Mouse (Mus musculus): ENCODE results near the gene Cnnm4.
A peak's percentile ranks its signal among the peaks of the same experiment; 100 is the strongest.

Gene Cnnm4

GRCm38 (mm10) chr1:36474646-36475045 is 3.2 kb downstream of the Cnnm4 start:
- DNase-seq, result peak; percentile 84

- DNase-seq, result peak; percentile 64
These were observed 4.2 kb downstream of the Cnnm4 start for GRCm38 (mm10) chr1:36475480-36476110.

- peak; percentile 73 for DNase-seq
These were observed 5.0 kb downstream of the Cnnm4 start for GRCm38 (mm10) chr1:36476426-36476825.

- peak; percentile 63 for DNase-seq
These were observed 6.9 kb downstream of the Cnnm4 start for GRCm38 (mm10) chr1:36478343-36478795.

GRCm38 (mm10) chr1:36479903-36480899 is 8.8 kb downstream of the Cnnm4 start:
- no peak for DNase-seq

- no peak for DNase-seq
These were observed 12.4 kb downstream of the Cnnm4 start for GRCm38 (mm10) chr1:36483825-36484224.

GRCm38 (mm10) chr1:36485080-36485479 is 13.7 kb downstream of the Cnnm4 start:
- no peak for DNase-seq

GRCm38 (mm10) chr1:36487111-36487510 is 15.7 kb downstream of the Cnnm4 start:
- no peak for DNase-seq

GRCm38 (mm10) chr1:36489661-36490060 is 18.2 kb downstream of the Cnnm4 start:
- no peak for DNase-seq

GRCm38 (mm10) chr1:36492416-36493139 is 21.2 kb downstream of the Cnnm4 start:
- peak; percentile 64 for DNase-seq

GRCm38 (mm10) chr1:36493299-36493698 is 21.9 kb downstream of the Cnnm4 start:
- DNase-seq, result no peak

- DNase-seq, result no peak
These were observed 25.3 kb downstream of the Cnnm4 start for GRCm38 (mm10) chr1:36496719-36497118.

- no peak for DNase-seq
These were observed 25.9 kb downstream of the Cnnm4 start for GRCm38 (mm10) chr1:36497312-36497711.

- DNase-seq, result peak; percentile 64
These were observed 29.8 kb downstream of the Cnnm4 start for GRCm38 (mm10) chr1:36501261-36501660.

GRCm38 (mm10) chr1:36508238-36508637 is 36.8 kb downstream of the Cnnm4 start:
- DNase-seq, result no peak

- DNase-seq, result peak; percentile 98
These were observed 40.0 kb downstream of the Cnnm4 start, which contains the start of gene Cnnm3 for GRCm38 (mm10) chr1:36511289-36512021. Gene Cnnm3, plus strand, starts transcription at chr1:36511867.

GRCm38 (mm10) chr1:36512089-36512965 is 40.9 kb downstream of the Cnnm4 start:
- no peak for DNase-seq

GRCm38 (mm10) chr1:36512966-36513280 is 41.5 kb downstream of the Cnnm4 start:
- DNase-seq, result no peak

- DNase-seq, result peak; percentile 38
These were observed 41.9 kb downstream of the Cnnm4 start for GRCm38 (mm10) chr1:36513310-36513709.

- DNase-seq, result no peak
These were observed 42.3 kb downstream of the Cnnm4 start for GRCm38 (mm10) chr1:36513718-36514117.

GRCm38 (mm10) chr1:36518259-36518658 is 46.8 kb downstream of the Cnnm4 start:
- DNase-seq, result no peak
